Mouse (Mus musculus): ENCODE measurements around the gene Haus6. TPM values are rescaled to one million over a fixed set of nuclear protein-coding genes. Genes with fewer than 3 reads are reported as not detected.

Haus6 gene
- total RNA-seq, 2 experiments from 2014 or later = 6.7 to 9.0 TPM

Other genes starting within 250 kb of the Haus6 start
- gene Saxo1, start 53.7 kb downstream of the Haus6 start, total RNA-seq (2021) = not detected
- gene Rraga, start 36.4 kb downstream of the Haus6 start, total RNA-seq (2021) = 100 to 1,000 TPM; 142 to 149 TPM
- 10 to 100 TPM; 10.8 to 12.3 TPM for gene Plin2, start 58.0 kb upstream of the Haus6 start, total RNA-seq (2021)
- gene Dennd4c, start 136.5 kb upstream of the Haus6 start, total RNA-seq (2021) = 10 to 100 TPM in 1 of 2 experiments, 1 to 10 TPM in 1; 8.8 to 11.3 TPM
- 100 to 1,000 TPM; 352 to 391 TPM for gene Rps6, start 245.4 kb upstream of the Haus6 start, total RNA-seq (2021)

All from left cerebral cortex, postnatal 25 days (tissue).